Comparison of ENCODE assay signal across 7 mouse cellular contexts in the genomic region with DNA sequence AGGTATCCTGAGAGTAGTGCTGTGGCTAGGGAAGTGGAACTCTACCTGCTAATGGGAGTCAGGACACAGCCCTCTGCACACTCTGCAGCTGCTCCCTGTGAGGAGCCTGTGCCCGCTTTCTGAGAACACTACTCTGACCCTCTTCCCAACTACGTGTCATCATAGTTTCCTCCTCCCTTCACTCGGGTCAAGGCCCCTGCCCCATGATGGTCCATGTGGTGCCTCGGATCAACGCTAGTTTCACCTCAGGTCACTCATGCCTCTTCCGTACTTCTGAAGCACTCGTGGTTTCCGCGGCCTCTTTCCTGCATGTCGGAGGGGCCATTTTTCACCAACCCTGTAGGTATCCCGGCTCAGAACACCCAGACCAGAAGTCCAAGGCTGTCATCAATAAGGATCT. TPM values are rescaled to one million over a fixed set of nuclear protein-coding genes. Genes with fewer than 3 reads are reported as not detected.
DNase-seq lines count a peak whose midpoint lies in the region; ATAC-seq and TF ChIP-seq lines count a peak whose summit lies in the region.

No protein-coding gene starts in this region.

- peak overlapping the region; percentile 44 for H3K9ac ChIP-seq in lung, embryonic 14.5 days
- peak overlapping the region; percentile 49 for H3K9ac ChIP-seq in limb, embryonic 14.5 days (ENCODE audit: low read depth, low read length, severe bottlenecking)

- H3K4me3 ChIP-seq in lung, embryonic 14.5 days (ENCODE audit: low read depth, low read length) = peak overlapping the region; percentile 70
- H3K4me3 ChIP-seq in erythroblast, embryonic 14.5 days (replicated peaks) = peak overlapping the region; percentile 81
- H3K4me3 ChIP-seq in limb, embryonic 14.5 days (replicated peaks; ENCODE audit: low read length) = peak overlapping the region; percentile 50
- peak overlapping the region; percentile 75 for H3K4me3 ChIP-seq in small intestine, adult 2 months (ENCODE audit: low read depth, low read length)

- peaks cover 22% of the 10 kb centered on the region for H3K36me3 ChIP-seq in lung, embryonic 14.5 days (ENCODE audit: insufficient read depth)
- peaks cover 26% of the 10 kb centered on the region for H3K36me3 ChIP-seq in erythroblast, embryonic 14.5 days (ENCODE audit: control insufficient read depth)
- H3K36me3 ChIP-seq in limb, embryonic 14.5 days (ENCODE audit: control insufficient read depth, insufficient read depth, low read length) = peaks cover 16% of the 10 kb centered on the region
- H3K36me3 ChIP-seq in small intestine, adult 2 months (ENCODE audit: control insufficient read depth, insufficient read depth, low read length) = peaks cover 9% of the 10 kb centered on the region

- H3K27me3 ChIP-seq in lung, embryonic 14.5 days (ENCODE audit: insufficient read depth, low read length) = no peaks in the 10 kb centered on the region
- H3K27me3 ChIP-seq in erythroblast, embryonic 14.5 days (ENCODE audit: control insufficient read depth) = no peaks in the 10 kb centered on the region
- H3K27me3 ChIP-seq in limb, embryonic 14.5 days (ENCODE audit: control insufficient read depth, insufficient read depth, low read length) = no peaks in the 10 kb centered on the region
- no peaks in the 10 kb centered on the region for H3K27me3 ChIP-seq in small intestine, adult 2 months (ENCODE audit: control insufficient read depth, insufficient read depth, low read length)

- 1% methylated on average over 11 of the region's 11 CpGs for WGBS in lung, embryonic 14.5 days
- WGBS in limb, embryonic 14.5 days = 3% methylated on average over 11 of the region's 11 CpGs
- WGBS in small intestine, adult 2 months = under 1% methylated on average over 11 of the region's 11 CpGs

- TF ChIP-seq POLR2A in limb, embryonic 14.5 days (IDR thresholded peaks at IDR 0.05; ENCODE audit: borderline replicate concordance, extremely low read depth, insufficient read depth, insufficient read length) = no peak
- no peak for TF ChIP-seq POLR2A in small intestine, adult 2 months (IDR thresholded peaks at IDR 0.05; ENCODE audit: low read depth, low read length)

- H3K9me3 ChIP-seq in lung, embryonic 14.5 days (ENCODE audit: low read depth, low read length) = no peaks in the 10 kb centered on the region
- H3K9me3 ChIP-seq in erythroblast, embryonic 14.5 days (ENCODE audit: control insufficient read depth, low read length) = no peaks in the 10 kb centered on the region
- H3K9me3 ChIP-seq in limb, embryonic 14.5 days (ENCODE audit: control insufficient read depth, low read length) = no peaks in the 10 kb centered on the region

- no peak for DNase-seq in lung, embryonic 14.5 days
- DNase-seq in lung, postnatal 4 days = no peak
- DNase-seq in limb, embryonic 14.5 days (ENCODE audit: low spot score) = no peak
- DNase-seq in gastrocnemius, postnatal 4 days (ENCODE audit: low spot score in 2 of 2) = no peak
- DNase-seq in right cerebral cortex, adult 18-20 months = no peak

- H3K27ac ChIP-seq in lung, embryonic 14.5 days (ENCODE audit: low read depth) = no peak overlapping the region; the same call in 1 of the 2 replicates
- 0 out of 2 replicates have a peak overlapping the region, but pooled peaks have one; percentile 43 for H3K27ac ChIP-seq in limb, embryonic 14.5 days (replicated peaks; ENCODE audit: low read depth, low read length)
- no peak overlapping the region for H3K27ac ChIP-seq in small intestine, adult 2 months (ENCODE audit: insufficient read depth, low read depth, low read length)

- no peak; the same call in 1 of the 2 replicates for ATAC-seq in lung, embryonic 14.5 days (ENCODE audit: insufficient read depth)
- no peak; the same call in 1 of the 2 replicates for ATAC-seq in limb, embryonic 14.5 days (ENCODE audit: low FRiP score, low read depth)

- H3K4me2 ChIP-seq in lung, embryonic 14.5 days = peak overlapping the region; percentile 95
- H3K4me2 ChIP-seq in limb, embryonic 14.5 days (replicated peaks; ENCODE audit: low read depth, low read length, severe bottlenecking) = peak overlapping the region; percentile 85

- no peak for TF ChIP-seq CTCF in lung, embryonic 14.5 days (IDR thresholded peaks at IDR 0.05; ENCODE audit: low read depth)
- no peak for TF ChIP-seq CTCF in small intestine, adult 2 months (IDR thresholded peaks at IDR 0.05; ENCODE audit: extremely low read depth, insufficient read length, insufficient replicate concordance, low read depth, low read length)

- H3K4me1 ChIP-seq in lung, embryonic 14.5 days (ENCODE audit: insufficient read depth) = peaks cover 7% of the 10 kb centered on the region; the same call in 1 of the 2 replicates
- H3K4me1 ChIP-seq in erythroblast, embryonic 14.5 days (ENCODE audit: control insufficient read depth) = peaks cover 23% of the 10 kb centered on the region
- H3K4me1 ChIP-seq in limb, embryonic 14.5 days (ENCODE audit: control insufficient read depth, insufficient read depth, low read length) = peaks cover 3% of the 10 kb centered on the region; the same call in 1 of the 2 replicates
- H3K4me1 ChIP-seq in small intestine, adult 2 months (ENCODE audit: control insufficient read depth, insufficient read depth, insufficient read length, low read length) = peaks cover 5% of the 10 kb centered on the region; the same call in 1 of the 2 replicates

RNA-seq across cellular contexts. Expression of a gene that starts 0.5 kb away (rescaled TPM):
- 21.5 and 28.4 TPM in 2 replicates for polyA plus RNA-seq in lung, embryonic 14.5 days (2014; fragmentation: Nextera tagmentation; extraction: Ambion mirVana)
- polyA plus RNA-seq in erythroblast, embryonic 14.5 days (2012) = 0.16 and 0.21 TPM in 2 replicates
- 30.2 and 34.9 TPM in 2 replicates for polyA plus RNA-seq in limb, embryonic 14.5 days (2012; rRNA removed)
- 23.7 and 25.4 TPM in 2 replicates for polyA plus RNA-seq in limb, embryonic 14.5 days (2014; fragmentation: Nextera tagmentation; extraction: Ambion mirVana)
- 9.6 and 16.0 TPM in 2 replicates for polyA plus RNA-seq in small intestine, adult 2 months (2012; rRNA removed)
- 10 to 100 TPM; 19.0 to 19.3 TPM for total RNA-seq in gastrocnemius, postnatal 4 days (2021)

RNA-seq across cellular contexts. Expression of a gene that starts 31.1 kb away (rescaled TPM):
- polyA plus RNA-seq in lung, embryonic 14.5 days (2014; fragmentation: Nextera tagmentation; extraction: Ambion mirVana) = not detected in 2 replicates
- not detected in 2 replicates for polyA plus RNA-seq in erythroblast, embryonic 14.5 days (2012)
- polyA plus RNA-seq in limb, embryonic 14.5 days (2012; rRNA removed) = 0.05 and 0.13 TPM in 2 replicates
- not detected in 2 replicates for polyA plus RNA-seq in limb, embryonic 14.5 days (2014; fragmentation: Nextera tagmentation; extraction: Ambion mirVana)
- 0.11 TPM in 1 of 2 replicates, not detected in the other for polyA plus RNA-seq in small intestine, adult 2 months (2012; rRNA removed)
- not detected for total RNA-seq in gastrocnemius, postnatal 4 days (2021)

RNA-seq across cellular contexts. Expression of a gene that starts 44.5 kb away (rescaled TPM):
- 0.12 TPM in 1 of 2 replicates, not detected in the other for polyA plus RNA-seq in lung, embryonic 14.5 days (2014; fragmentation: Nextera tagmentation; extraction: Ambion mirVana)
- not detected in 2 replicates for polyA plus RNA-seq in erythroblast, embryonic 14.5 days (2012)
- polyA plus RNA-seq in limb, embryonic 14.5 days (2012; rRNA removed) = 0.08 TPM in 2 replicates
- 0.06 and 0.50 TPM in 2 replicates for polyA plus RNA-seq in limb, embryonic 14.5 days (2014; fragmentation: Nextera tagmentation; extraction: Ambion mirVana)
- polyA plus RNA-seq in small intestine, adult 2 months (2012; rRNA removed) = not detected in 2 replicates
- under 1 TPM in 1 of 2 experiments, not detected in 1; 0.41 TPM for total RNA-seq in gastrocnemius, postnatal 4 days (2021)
